Mouse (Mus musculus) kidney, embryonic 16.5 days (tissue): ENCODE measurements around the gene Zkscan1. TPM values are rescaled to one million over a fixed set of nuclear protein-coding genes. Genes with fewer than 3 reads are reported as not detected.
A peak's percentile ranks its signal among the peaks of the same experiment; 100 is the strongest.
"Not testable (repeated sequence)": the region's sequence is repeated elsewhere in the genome, so short reads cannot be mapped to it uniquely, and the experiment has no call there.

Experiments
- ATAC-seq: fragments of 200-750 bp; cut with Nextera tagmentation; 2 replicates; pipeline ENCODE4 v1.8.0; 2017; ENCODE audit warnings: moderate TSS enrichment; ENCODE audit not compliant: low FRiP score, low TSS enrichment
- H3K27ac ChIP-seq: fragments of 300-500 bp; sonication (generic); 2 replicates; pipeline ENCODE4 v1.5.1; 2014; ENCODE audit warnings: low read length
- H3K27me3 ChIP-seq: fragments of 300-500 bp; sonication (generic); 2 replicates; pipeline ENCODE4 v1.6.1; 2014; ENCODE audit warnings: low read length, control low read depth, mixed read lengths; ENCODE audit not compliant: insufficient read depth
- H3K36me3 ChIP-seq: fragments of 300-500 bp; sonication (generic); 2 replicates; pipeline ENCODE4 v1.6.1; 2014; ENCODE audit warnings: low read length, control low read depth, mixed read lengths; ENCODE audit not compliant: insufficient read depth
- H3K4me1 ChIP-seq: fragments of 300-500 bp; sonication (generic); 2 replicates; pipeline ENCODE4 v1.6.1; 2014; ENCODE audit warnings: low read length, control low read depth, mixed read lengths; ENCODE audit not compliant: insufficient read depth
- H3K4me2 ChIP-seq: fragments of 300-500 bp; sonication (generic); replicated peaks from 2 replicates; pipeline ENCODE4 v1.6.1; 2014; ENCODE audit warnings: low read depth, low read length
- H3K4me3 ChIP-seq: fragments of 300-500 bp; sonication (generic); 2 replicates; pipeline ENCODE4 v1.5.1; 2014; ENCODE audit warnings: mild to moderate bottlenecking, low read length
- H3K9ac ChIP-seq: fragments of 300-500 bp; sonication (generic); replicated peaks from 2 replicates; pipeline ENCODE4 v1.6.1; 2014; ENCODE audit warnings: low read length
- H3K9me3 ChIP-seq: fragments of 300-500 bp; sonication (generic); 2 replicates; pipeline ENCODE4 v1.6.1; 2016; ENCODE audit warnings: low read length, control low read depth
- WGBS: fragments of 180-500 bp; shearing (Covaris S2); extraction: QIAGEN DNeasy Blood & Tissue Kit; methylation state at CpG from one replicate; pipeline ENCODE4 v1.1.7; 2014; 5-methylcytosine and 5-hydroxymethylcytosine counted together
- polyA plus RNA-seq: library from polyadenylated mRNA; unstranded; fragments of >200 nt; fragmentation: Nextera tagmentation; extraction: Ambion mirVana; gene quantifications from 2 replicates; pipeline ENCODE4 v1.2.1, GENCODE M21; 2015

The Zkscan1 gene
- polyA plus RNA-seq, 1 experiment from 2014 or later = 22.7 TPM

DNA sequence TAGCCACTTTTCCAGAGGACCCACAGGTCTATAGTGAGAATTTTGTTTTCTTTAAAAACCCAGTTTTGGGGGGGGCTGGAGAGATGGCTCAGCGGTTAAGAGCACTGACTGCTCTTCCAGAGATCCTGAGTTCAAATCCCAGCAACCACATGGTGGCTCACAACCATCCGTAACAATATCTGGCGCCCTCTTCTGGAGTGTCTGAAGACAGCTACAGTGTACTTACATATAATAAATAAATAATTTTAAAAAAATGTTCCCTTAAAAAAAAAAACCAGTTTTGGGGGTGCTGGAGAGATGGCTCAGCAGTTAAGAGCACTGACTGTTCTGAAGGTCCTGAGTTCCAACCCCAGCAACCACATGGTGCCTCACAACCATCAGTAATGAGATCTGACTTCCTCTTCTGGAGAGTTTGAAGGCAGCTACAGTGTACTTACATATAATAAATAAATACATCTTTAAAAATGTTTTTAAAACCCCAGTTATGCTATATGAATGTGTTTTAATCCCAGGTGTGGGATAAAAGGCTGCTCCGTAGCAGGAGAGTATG lies 25.0 kb downstream of the Zkscan1 start:
- not testable (repeated sequence) for H3K27ac ChIP-seq, H3K4me3 ChIP-seq, H3K9me3 ChIP-seq, H3K36me3 ChIP-seq, H3K4me2 ChIP-seq, ATAC-seq, H3K9ac ChIP-seq, H3K27me3 ChIP-seq, H3K4me1 ChIP-seq
- 66% methylated on average over 4 of the region's 4 CpGs for WGBS

GRCm38 (mm10) chr5:138116255-138117198 lies 31.6 kb downstream of the Zkscan1 start, which contains the start of gene Zscan21:
Gene Zscan21 (plus strand): TSS chr5:138116903.
- WGBS = 6% methylated on average over 38 of the region's 38 CpGs
- H3K4me3 ChIP-seq = peak within 1 kb of the TSS; percentile 64
- H3K4me1 ChIP-seq = peaks cover 12% of the 10 kb centered on the region; the same call in 1 of the 2 replicates
- no peaks in the 10 kb centered on the region for H3K9me3 ChIP-seq
- peak within 1 kb of the TSS; percentile 79 for H3K4me2 ChIP-seq
- peaks cover 6% of the 10 kb centered on the region; the same call in 1 of the 2 replicates for H3K36me3 ChIP-seq
- no peaks in the 10 kb centered on the region for H3K27me3 ChIP-seq
- peak; percentile 98 for ATAC-seq
- peak within 1 kb of the TSS; percentile 83 for H3K9ac ChIP-seq
- peak within 1 kb of the TSS; percentile 97 for H3K27ac ChIP-seq

- H3K4me3 ChIP-seq = peak overlapping the region; percentile 64
- peaks cover 6% of the 10 kb centered on the region; the same call in 1 of the 2 replicates for H3K36me3 ChIP-seq
- H3K4me1 ChIP-seq = peaks cover 12% of the 10 kb centered on the region; the same call in 1 of the 2 replicates
- WGBS = 3% methylated on average over 16 of the region's 16 CpGs
- peak overlapping the region; percentile 79 for H3K4me2 ChIP-seq
- H3K9me3 ChIP-seq = no peaks in the 10 kb centered on the region
- H3K9ac ChIP-seq = peak overlapping the region; percentile 83
- ATAC-seq = peak; percentile 68
- H3K27ac ChIP-seq = peak overlapping the region; percentile 97
- no peaks in the 10 kb centered on the region for H3K27me3 ChIP-seq
Measured at GRCm38 (mm10) chr5:138117199-138118015, 32.5 kb downstream of the Zkscan1 start.

GRCm38 (mm10) chr5:138118041-138118440 lies 33.2 kb downstream of the Zkscan1 start:
- Histone ChIP-seq H3K4me2 (peak overlapping the region; percentile 79), H3K9me3 (no peaks in the 10 kb centered on the region), H3K27ac (peak overlapping the region; percentile 97; the same call in 1 of the 2 replicates), H3K4me1 (peaks cover 12% of the 10 kb centered on the region; the same call in 1 of the 2 replicates), H3K27me3 (no peaks in the 10 kb centered on the region), H3K4me3 (peak overlapping the region; percentile 64), H3K36me3 (peaks cover 9% of the 10 kb centered on the region), H3K9ac (peak overlapping the region; percentile 83)
- 58% methylated on average over 3 of the region's 3 CpGs for WGBS
- no peak for ATAC-seq

DNA sequence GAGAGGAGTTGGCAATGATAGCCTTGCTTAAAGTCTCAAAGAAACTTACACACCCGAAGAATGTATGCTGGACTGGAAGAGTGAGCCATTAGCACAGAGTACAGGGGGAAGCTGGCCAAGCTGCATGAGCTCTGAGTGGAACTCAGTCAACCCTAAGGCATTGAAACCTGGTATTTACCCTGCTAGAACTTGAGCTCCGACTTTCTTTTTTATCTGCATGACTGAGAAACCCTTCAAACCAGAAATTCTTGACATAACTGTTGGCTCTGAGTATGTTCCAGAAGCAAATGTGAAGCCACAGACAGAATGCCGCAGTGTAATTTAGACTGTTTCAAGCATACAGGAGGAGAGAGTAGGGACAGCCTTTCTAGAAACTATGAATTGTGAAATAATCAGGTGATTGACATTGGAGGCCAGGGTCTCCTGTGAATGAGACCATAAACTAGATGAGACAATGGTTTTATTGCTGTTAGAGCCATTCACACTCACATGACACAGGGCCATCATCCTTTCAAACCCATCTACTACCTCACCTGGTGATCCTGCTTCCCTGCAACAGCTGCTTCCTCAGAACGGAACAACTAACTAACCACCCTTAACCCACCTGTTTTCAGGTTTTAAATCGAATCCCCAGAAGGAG lies 47.7 kb downstream of the Zkscan1 start:
- whole genome bisulfite sequencing = 56% methylated on average over 5 of the region's 5 CpGs
- Histone ChIP-seq H3K9me3 (no peaks in the 10 kb centered on the region), H3K36me3 (peaks cover 61% of the 10 kb centered on the region), H3K27me3 (no peaks in the 10 kb centered on the region), H3K9ac (no peak overlapping the region), H3K4me2 (no peak overlapping the region), H3K4me3 (no peak overlapping the region), H3K4me1 (no peaks in the 10 kb centered on the region), H3K27ac (no peak overlapping the region)
- ATAC-seq = no peak

- H3K27me3 ChIP-seq = no peaks in the 10 kb centered on the region
- H3K4me1 ChIP-seq = no peaks in the 10 kb centered on the region
- H3K4me2 ChIP-seq = no peak overlapping the region
- H3K27ac ChIP-seq = no peak overlapping the region
- ATAC-seq = peak; percentile 27; the same call in 1 of the 2 replicates
- H3K9ac ChIP-seq = no peak overlapping the region
- no peak overlapping the region for H3K4me3 ChIP-seq
- H3K36me3 ChIP-seq = peaks cover 34% of the 10 kb centered on the region
- WGBS = 63% methylated on average over 4 of the region's 4 CpGs
- no peaks in the 10 kb centered on the region for H3K9me3 ChIP-seq
Measured at GRCm38 (mm10) chr5:138137257-138137656, 52.4 kb downstream of the Zkscan1 start.

- no peak overlapping the region for H3K4me2 ChIP-seq
- H3K4me1 ChIP-seq = no peaks in the 10 kb centered on the region
- H3K27me3 ChIP-seq = no peaks in the 10 kb centered on the region
- 58% methylated on average over 8 of the region's 8 CpGs for WGBS
- H3K4me3 ChIP-seq = no peak overlapping the region
- no peak overlapping the region for H3K27ac ChIP-seq
- H3K36me3 ChIP-seq = peaks cover 27% of the 10 kb centered on the region
- ATAC-seq = peak; percentile 71; the same call in 1 of the 2 replicates
- H3K9me3 ChIP-seq = no peaks in the 10 kb centered on the region
- H3K9ac ChIP-seq = no peak overlapping the region
Measured at GRCm38 (mm10) chr5:138137935-138138549, 53.2 kb downstream of the Zkscan1 start.

DNA sequence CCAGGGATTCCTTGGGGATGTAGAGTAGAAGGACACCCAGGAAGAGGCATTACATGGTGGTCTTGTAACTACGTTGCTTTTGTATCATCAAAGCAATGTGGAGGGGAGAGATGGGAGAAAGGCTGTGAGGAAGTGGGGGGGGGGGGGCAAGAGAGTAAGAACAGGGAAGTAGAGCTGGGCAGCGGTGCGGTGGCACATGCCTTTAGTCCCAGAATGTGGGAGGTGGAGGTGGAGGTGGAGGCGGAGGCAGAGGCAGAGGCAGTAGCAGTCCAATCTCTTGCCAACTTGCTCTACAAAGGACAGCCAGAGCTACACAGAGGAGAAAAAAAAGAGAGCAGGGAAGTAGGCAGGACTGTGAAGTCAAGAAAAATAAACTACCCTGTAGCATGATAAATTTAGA lies 53.7 kb downstream of the Zkscan1 start:
- peaks cover 27% of the 10 kb centered on the region for H3K36me3 ChIP-seq
- H3K4me1 ChIP-seq = no peaks in the 10 kb centered on the region
- no peak overlapping the region for H3K4me3 ChIP-seq
- ATAC-seq = 0 out of 2 replicates have a peak, but pooled peaks have one; percentile 9
- no peak overlapping the region for H3K27ac ChIP-seq
- H3K9me3 ChIP-seq = no peaks in the 10 kb centered on the region
- no peak overlapping the region for H3K9ac ChIP-seq
- no peaks in the 10 kb centered on the region for H3K27me3 ChIP-seq
- no peak overlapping the region for H3K4me2 ChIP-seq
- 74% methylated on average over 4 of the region's 4 CpGs for WGBS
